Mouse (Mus musculus): Measurements from ENCODE around the gene Pde7b. TPM values are rescaled to one million over a fixed set of nuclear protein-coding genes. Genes with fewer than 3 reads are reported as not detected.

Gene Pde7b
- polyA plus RNA-seq, 1 experiment: 1.8 TPM

GRCm38 (mm10) chr10:20723962-20724361 lies 916 bp downstream of the Pde7b start:
- no peak for DNase-seq (ENCODE audit: low read depth, low spot score)
- WGBS: 2% methylated on average over 3 of the region's 3 CpGs

GRCm38 (mm10) chr10:20723521-20723915 lies 1.4 kb downstream of the Pde7b start:
- WGBS: 4% methylated on average over 3 of the region's 3 CpGs
- peak; percentile 16 for DNase-seq (ENCODE audit: low read depth, low spot score)

- WGBS: 22% methylated on average over 9 of the region's 9 CpGs
- DNase-seq (ENCODE audit: low read depth, low spot score): peak; percentile 27
These were observed 2.0 kb downstream of the Pde7b start for GRCm38 (mm10) chr10:20722651-20723520.

GRCm38 (mm10) chr10:20719201-20719600 lies 5.7 kb downstream of the Pde7b start:
- 88% methylated on average over 2 of the region's 2 CpGs for WGBS
- DNase-seq (ENCODE audit: low read depth, low spot score): no peak

DNA sequence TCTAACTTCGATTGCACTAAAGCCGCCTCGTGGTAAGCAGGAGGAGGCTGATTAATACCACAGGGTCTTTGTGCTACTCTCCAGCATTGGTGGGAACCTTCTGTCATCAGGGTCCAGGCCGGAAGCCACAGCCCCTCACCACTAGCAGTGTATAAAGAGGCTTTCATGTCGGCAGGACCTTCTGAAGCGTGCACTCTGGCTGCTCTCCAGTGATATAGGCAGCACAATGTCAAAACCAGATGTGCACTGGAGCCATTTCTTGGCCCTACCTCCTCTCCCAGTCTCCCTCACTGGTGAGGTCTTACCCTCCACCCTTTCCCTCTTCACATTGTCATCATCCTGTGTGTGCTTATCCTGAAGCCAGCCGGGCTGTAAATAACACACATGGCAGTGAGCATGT lies 24.2 kb downstream of the Pde7b start:
- no peak for DNase-seq (ENCODE audit: low read depth, low spot score)
- 79% methylated on average over 7 of the region's 7 CpGs for WGBS

- 94% methylated on average over 9 of the region's 9 CpGs for WGBS
- no peak for DNase-seq (ENCODE audit: low read depth, low spot score)
These were observed 25.0 kb downstream of the Pde7b start for GRCm38 (mm10) chr10:20699874-20700273.

- DNase-seq (ENCODE audit: low read depth, low spot score): no peak
- WGBS: 71% methylated on average over 11 of the region's 11 CpGs
These were observed 29.2 kb downstream of the Pde7b start for GRCm38 (mm10) chr10:20695637-20696036.

DNA sequence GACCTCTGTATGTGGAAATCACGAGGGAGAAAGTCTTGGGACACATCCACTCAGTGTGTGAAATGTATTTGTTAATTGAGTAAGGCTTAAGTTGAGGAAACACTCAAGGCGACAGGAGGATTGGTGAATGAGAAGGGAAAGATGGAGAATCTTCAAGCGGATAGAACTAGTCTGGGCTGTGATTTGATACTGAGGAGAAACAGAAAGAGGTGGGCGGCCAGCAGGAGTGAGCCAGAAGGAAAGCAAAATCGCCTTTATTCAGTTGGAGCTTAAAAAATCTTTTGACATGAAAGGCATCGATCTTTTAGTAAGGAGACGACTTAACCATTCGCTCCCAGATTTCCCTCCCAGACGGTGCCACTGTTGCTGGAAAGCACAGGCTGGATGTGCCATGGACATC lies 34.9 kb downstream of the Pde7b start:
- 87% methylated on average over 9 of the region's 9 CpGs for WGBS
- no peak for DNase-seq (ENCODE audit: low read depth, low spot score)

GRCm38 (mm10) chr10:20684151-20684550 lies 40.7 kb downstream of the Pde7b start:
- 96% methylated on average over 2 of the region's 2 CpGs for WGBS
- DNase-seq (ENCODE audit: low read depth, low spot score): no peak

DNA sequence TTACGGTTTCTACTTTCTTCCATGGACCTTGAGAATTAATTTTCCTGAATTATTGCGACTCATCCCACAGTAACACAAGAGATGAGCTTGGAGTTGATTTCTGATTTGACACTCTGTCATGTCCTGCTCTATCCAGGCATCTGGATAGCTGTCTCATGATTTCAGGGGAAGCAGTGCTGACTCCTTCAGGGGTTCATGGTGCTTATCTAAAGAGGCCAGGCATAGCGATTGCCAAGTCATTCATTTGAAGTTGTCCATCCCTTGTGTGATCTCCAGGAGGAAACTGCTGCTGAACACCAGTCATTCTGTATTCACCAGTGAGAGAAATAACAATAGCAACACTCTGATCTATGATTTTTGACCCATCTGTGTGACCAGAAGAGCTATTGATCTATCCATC lies 43.9 kb downstream of the Pde7b start:
- DNase-seq (ENCODE audit: low read depth, low spot score): no peak
- 95% methylated on average over 3 of the region's 3 CpGs for WGBS

GRCm38 (mm10) chr10:20675321-20675720 lies 49.6 kb downstream of the Pde7b start:
- DNase-seq (ENCODE audit: low read depth, low spot score): no peak
- WGBS: 19% methylated on average over 3 of the region's 3 CpGs

DNA sequence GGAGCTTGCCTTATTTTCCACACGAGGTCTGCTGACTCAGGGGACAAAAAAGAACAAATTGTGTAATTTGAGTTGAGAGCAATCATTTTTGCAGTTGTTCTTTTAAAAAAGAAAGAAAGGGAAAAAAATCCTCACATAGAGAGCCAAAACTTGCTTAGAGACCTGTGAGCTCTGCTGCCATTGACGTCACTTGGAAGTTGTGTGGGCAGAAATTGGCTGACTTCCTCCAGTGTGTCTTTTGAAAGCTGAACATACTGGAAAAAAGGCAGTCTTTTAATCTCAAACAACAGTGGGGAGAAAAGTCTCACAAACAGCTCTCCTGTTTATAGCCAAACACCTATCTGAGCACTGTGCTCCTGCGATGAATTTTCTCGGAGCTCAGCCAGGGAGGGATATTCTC lies 51.1 kb downstream of the Pde7b start:
- WGBS: 79% methylated on average over 4 of the region's 4 CpGs

GRCm38 (mm10) chr10:20672591-20672990 lies 52.3 kb downstream of the Pde7b start:
- WGBS: 79% methylated on average over 11 of the region's 11 CpGs
- DNase-seq (ENCODE audit: low read depth, low spot score): no peak

More for the DNA sequence above, 51.1 kb downstream of the Pde7b start:
- DNase-seq (ENCODE audit: low read depth, low spot score): no peak

- WGBS: 63% methylated on average over 5 of the region's 5 CpGs
- DNase-seq (ENCODE audit: low read depth, low spot score): no peak
These were observed 53.3 kb downstream of the Pde7b start for GRCm38 (mm10) chr10:20671621-20672020.

DNA sequence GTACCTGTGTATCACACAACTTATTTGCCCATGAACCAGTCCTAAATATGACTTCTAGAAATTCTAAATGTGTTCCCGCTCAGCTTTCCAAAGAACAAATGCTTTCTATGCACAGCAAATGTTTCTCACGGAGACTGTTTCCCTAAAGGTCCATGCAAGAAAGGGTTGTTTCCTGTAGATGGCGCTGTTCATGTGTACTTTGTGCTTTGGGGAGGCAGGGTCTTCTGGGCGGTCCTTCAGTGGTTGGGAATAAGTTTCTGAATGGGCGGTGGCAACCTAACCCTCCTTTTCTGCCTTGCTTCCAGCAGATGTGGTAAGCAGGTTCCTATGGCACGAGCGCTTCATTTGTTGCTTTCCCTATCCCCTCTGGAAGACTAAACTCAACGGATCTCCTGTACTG lies 54.3 kb downstream of the Pde7b start:
- 90% methylated on average over 8 of the region's 8 CpGs for WGBS
- DNase-seq (ENCODE audit: low read depth, low spot score): no peak

- WGBS: 90% methylated on average over 10 of the region's 10 CpGs
These were observed 55.4 kb downstream of the Pde7b start for GRCm38 (mm10) chr10:20669467-20669866.

DNA sequence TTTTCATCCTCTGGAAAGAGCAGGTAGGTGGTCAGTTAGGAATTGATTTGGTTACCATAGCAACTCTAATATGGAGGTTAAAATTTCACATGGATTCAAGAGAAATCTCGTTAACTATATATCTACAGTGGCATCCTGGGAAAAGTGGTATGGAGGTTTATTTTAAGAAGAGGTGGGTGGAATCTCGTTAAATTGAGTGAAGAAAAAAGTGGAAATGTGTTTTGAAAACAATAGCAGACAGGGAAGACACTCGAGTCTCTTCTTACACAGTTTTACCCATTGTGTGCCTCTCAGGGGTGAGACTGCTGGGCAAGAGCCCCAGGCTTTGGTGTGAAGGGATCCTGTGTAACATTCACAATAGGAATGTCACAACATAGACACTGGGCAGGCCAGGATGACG lies 56.3 kb downstream of the Pde7b start:
- WGBS: 72% methylated on average over 4 of the region's 4 CpGs
- no peak for DNase-seq (ENCODE audit: low read depth, low spot score)

More at GRCm38 (mm10) chr10:20669467-20669866, 55.4 kb downstream of the Pde7b start:
- no peak for DNase-seq (ENCODE audit: low read depth, low spot score)

- peak; percentile 58 for DNase-seq (ENCODE audit: low read depth, low spot score)
- WGBS: 17% methylated on average over 2 of the region's 2 CpGs
These were observed 58.2 kb downstream of the Pde7b start for GRCm38 (mm10) chr10:20666655-20667054.

GRCm38 (mm10) chr10:20662951-20663350 lies 61.9 kb downstream of the Pde7b start:
- WGBS: 46% methylated on average over 7 of the region's 7 CpGs

DNA sequence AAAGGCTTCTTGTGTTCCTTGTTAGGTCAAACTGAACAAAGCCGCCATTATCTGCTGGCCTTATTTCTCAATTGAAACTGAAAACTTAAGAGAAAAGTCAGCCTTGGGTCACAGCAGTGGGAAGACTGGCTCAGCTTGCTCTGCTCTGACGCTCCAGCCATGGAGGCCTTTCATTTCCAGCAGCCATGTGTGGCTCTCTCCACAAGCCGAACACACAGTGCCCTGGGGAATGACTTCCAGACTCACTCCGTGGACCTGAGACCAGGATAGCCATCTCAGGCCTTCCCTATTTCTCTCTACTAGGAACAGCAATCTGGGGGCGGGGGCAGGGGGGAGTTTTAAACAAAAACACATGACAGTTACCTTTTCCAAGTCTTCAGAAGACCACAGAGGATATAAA lies 63.2 kb downstream of the Pde7b start:
- no peak for DNase-seq (ENCODE audit: low read depth, low spot score)
- 86% methylated on average over 5 of the region's 5 CpGs for WGBS

More at GRCm38 (mm10) chr10:20662951-20663350, 61.9 kb downstream of the Pde7b start:
- no peak for DNase-seq (ENCODE audit: low read depth, low spot score)

- DNase-seq (ENCODE audit: low read depth, low spot score): no peak
- 78% methylated on average over 4 of the region's 4 CpGs for WGBS
These were observed 65.2 kb downstream of the Pde7b start for GRCm38 (mm10) chr10:20659718-20660117.

Measured in large intestine, adult 2 months (tissue).